8 mouse cellular contexts compared by ENCODE assay signal in the genomic region with DNA sequence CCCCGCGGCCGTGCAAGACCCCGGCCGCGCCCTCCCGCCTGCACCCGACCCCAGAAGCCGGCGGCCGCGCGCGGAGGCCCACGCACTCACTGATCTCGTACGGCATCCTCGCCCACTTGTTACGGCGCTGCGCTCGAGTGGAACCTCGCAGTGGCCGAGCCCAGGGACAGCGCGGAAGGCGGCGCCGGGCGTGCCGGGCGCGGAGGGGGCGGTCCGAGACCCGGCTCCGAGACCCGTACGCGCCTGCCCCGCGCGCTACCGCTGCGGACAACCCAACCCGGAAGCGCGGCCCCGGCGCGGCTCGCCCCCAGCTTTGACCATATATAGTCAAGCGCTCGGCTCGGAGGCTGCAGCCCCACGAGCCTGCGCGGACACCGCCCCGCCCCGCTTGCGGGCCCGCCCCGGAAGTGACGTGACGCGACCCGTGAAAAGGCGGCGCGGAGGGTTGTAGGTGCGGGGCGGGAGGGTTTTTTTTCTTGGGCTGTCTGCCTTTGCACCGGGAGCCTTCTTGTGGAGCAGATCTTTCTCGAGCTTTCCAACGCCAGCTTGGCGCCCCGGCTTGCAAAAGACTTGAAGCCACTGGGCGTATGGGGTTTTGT. TPM values are rescaled to one million over a fixed set of nuclear protein-coding genes. Genes with fewer than 3 reads are reported as not detected.
DNase-seq lines count a peak whose midpoint lies in the region; ATAC-seq lines count a peak whose summit lies in the region.

No protein-coding gene starts in this region.

- no peaks in the 10 kb centered on the region for H3K9me3 ChIP-seq in megakaryocyte, embryonic 14.5 days

- peak overlapping the region; percentile 93 for H3K4me3 ChIP-seq in megakaryocyte, embryonic 14.5 days (replicated peaks)

- peak; percentile 99 for DNase-seq in ZHBTc4 (ENCODE audit: low read depth, low spot score)
- peak; percentile 99 for DNase-seq in gastrocnemius, adult 8-10 months (ENCODE audit: low spot score in 2 of 2)
- DNase-seq in hindlimb bud, embryonic 11.5 days (ENCODE audit: extremely low spot score, low read depth, low spot score) = peak; percentile 70
- peak; percentile 96 to 97 for DNase-seq in left cerebral cortex, adult 8-10 months (ENCODE audit: low spot score in 2 of 2)
- peak; percentile 97 to 98 for DNase-seq in right cerebral cortex, postnatal 10 days (ENCODE audit: low spot score in 2 of 2)
- DNase-seq in urinary bladder, postnatal 25 days (ENCODE audit: low spot score) = peak; percentile 100

- peaks cover 41% of the 10 kb centered on the region for H3K36me3 ChIP-seq in megakaryocyte, embryonic 14.5 days (replicated peaks; ENCODE audit: low read length)

- H3K27me3 ChIP-seq in megakaryocyte, embryonic 14.5 days (replicated peaks) = no peaks in the 10 kb centered on the region

- peak; percentile 81 for ATAC-seq in common myeloid progenitor, adult 5-6 weeks (replicated peaks; ENCODE audit: low read depth, poor library complexity, severe bottlenecking)

- peaks cover 80% of the 10 kb centered on the region for H3K4me1 ChIP-seq in megakaryocyte, embryonic 14.5 days

RNA-seq across cellular contexts. Expression of gene Wdr1, which starts 1.5 kb away (rescaled TPM):
- 158 and 166 TPM in 2 replicates for total RNA-seq in common myeloid progenitor, adult 5-6 weeks (2017)
- total RNA-seq in gastrocnemius, adult 8-10 months (2022) = 10 to 100 TPM; 35.3 to 43.7 (median 38.8) TPM
- total RNA-seq in left cerebral cortex, adult 8-10 months (2022) = 100 to 1,000 TPM; 161 to 165 (median 162) TPM
- polyA plus RNA-seq in megakaryocyte, embryonic 14.5 days (2012; ENCODE audit: insufficient read depth, low replicate concordance) = 69.3 and 92.0 TPM in 2 replicates

RNA-seq across cellular contexts. Expression of gene Slc2a9, which starts 58.6 kb away (rescaled TPM):
- 4.4 and 4.9 TPM in 2 replicates for total RNA-seq in common myeloid progenitor, adult 5-6 weeks (2017)
- total RNA-seq in gastrocnemius, adult 8-10 months (2022) = under 1 TPM; 0.31 to 0.92 (median 0.61) TPM
- total RNA-seq in left cerebral cortex, adult 8-10 months (2022) = 1 to 10 TPM; 1.2 to 3.2 (median 2.2) TPM
- polyA plus RNA-seq in megakaryocyte, embryonic 14.5 days (2012; ENCODE audit: insufficient read depth, low replicate concordance) = 0.91 and 1.1 TPM in 2 replicates

Comparison
In these comparisons a context has a peak if more than half of its experiments do, and no peak if none do; other contexts are left out.
1. Peak in every context shown above with its lines: DNase-seq, ATAC-seq and H3K4me3 ChIP-seq.